Mouse (Mus musculus): ENCODE data around the gene Eaf2. TPM values are rescaled to one million over a fixed set of nuclear protein-coding genes. Genes with fewer than 3 reads are reported as not detected.

The Eaf2 gene
- polyA plus RNA-seq, 1 experiment from 2014 or later = 1.8 TPM

- WGBS = 89% methylated on average over 3 of the region's 3 CpGs
Measured at GRCm38 (mm10) chr16:36751979-36752378, 122.8 kb downstream of the Eaf2 start.

GRCm38 (mm10) chr16:36747767-36748166 lies 127.0 kb downstream of the Eaf2 start:
- Histone ChIP-seq H3K9ac (no peak overlapping the region), H3K4me2 (replicated peaks) (no peak overlapping the region), H3K27me3 (no peaks in the 10 kb centered on the region), H3K9me3 (no peaks in the 10 kb centered on the region), H3K27ac (no peak overlapping the region), H3K36me3 (no peaks in the 10 kb centered on the region), H3K4me3 (no peak overlapping the region), H3K4me1 (no peaks in the 10 kb centered on the region)
- WGBS = 80% methylated on average over 2 of the region's 2 CpGs
- no peak for ATAC-seq (ENCODE audit: insufficient number of reproducible peaks, insufficient read depth, low FRiP score, low TSS enrichment)

More at GRCm38 (mm10) chr16:36751979-36752378, 122.8 kb downstream of the Eaf2 start:
- H3K4me2 ChIP-seq (replicated peaks) = no peak overlapping the region
- no peak overlapping the region for H3K4me3 ChIP-seq
- ATAC-seq (ENCODE audit: insufficient number of reproducible peaks, insufficient read depth, low FRiP score, low TSS enrichment) = no peak
- no peaks in the 10 kb centered on the region for H3K4me1 ChIP-seq
- H3K27ac ChIP-seq = no peak overlapping the region
- no peaks in the 10 kb centered on the region for H3K27me3 ChIP-seq
- H3K9ac ChIP-seq = no peak overlapping the region
- no peaks in the 10 kb centered on the region for H3K9me3 ChIP-seq
- H3K36me3 ChIP-seq = no peaks in the 10 kb centered on the region

GRCm38 (mm10) chr16:36747068-36747467 lies 127.7 kb downstream of the Eaf2 start:
- H3K4me1 ChIP-seq = no peaks in the 10 kb centered on the region
- H3K9me3 ChIP-seq = no peaks in the 10 kb centered on the region
- H3K4me2 ChIP-seq (replicated peaks) = no peak overlapping the region
- no peak overlapping the region for H3K4me3 ChIP-seq
- H3K9ac ChIP-seq = no peak overlapping the region
- ATAC-seq (ENCODE audit: insufficient number of reproducible peaks, insufficient read depth, low FRiP score, low TSS enrichment) = no peak
- H3K27me3 ChIP-seq = no peaks in the 10 kb centered on the region
- H3K27ac ChIP-seq = no peak overlapping the region
- H3K36me3 ChIP-seq = no peaks in the 10 kb centered on the region
- 72% methylated on average over 4 of the region's 4 CpGs for WGBS

GRCm38 (mm10) chr16:36743580-36743979 lies 131.2 kb downstream of the Eaf2 start:
- no peak overlapping the region for H3K4me2 ChIP-seq (replicated peaks)
- no peaks in the 10 kb centered on the region for H3K9me3 ChIP-seq
- H3K4me3 ChIP-seq = no peak overlapping the region
- no peak for ATAC-seq (ENCODE audit: insufficient number of reproducible peaks, insufficient read depth, low FRiP score, low TSS enrichment)
- 88% methylated on average over 8 of the region's 8 CpGs for WGBS
- H3K27ac ChIP-seq = no peak overlapping the region
- no peak overlapping the region for H3K9ac ChIP-seq
- no peaks in the 10 kb centered on the region for H3K27me3 ChIP-seq
- no peaks in the 10 kb centered on the region for H3K4me1 ChIP-seq
- H3K36me3 ChIP-seq = no peaks in the 10 kb centered on the region

Small RNAs within 50 kb of the gene (microRNA-seq; reads per million reads assigned to microRNA genes)
- not detected for gene Gm22617

Other genes starting within 250 kb of the Eaf2 start
- 0.99 and 1.5 TPM in 2 replicates for gene Cd86, start 208.9 kb downstream of the Eaf2 start, polyA plus RNA-seq (2016; fragmentation: Nextera tagmentation; extraction: Ambion mirVana)
- 1.9 and 2.4 TPM in 2 replicates for gene Ildr1, start 181.0 kb downstream of the Eaf2 start, polyA plus RNA-seq (2016; fragmentation: Nextera tagmentation; extraction: Ambion mirVana)
- 4.8 and 5.0 TPM in 2 replicates for gene Slc15a2, start 90.0 kb downstream of the Eaf2 start, polyA plus RNA-seq (2016; fragmentation: Nextera tagmentation; extraction: Ambion mirVana)
- gene Iqcb1, start 46.6 kb downstream of the Eaf2 start, polyA plus RNA-seq (2016; fragmentation: Nextera tagmentation; extraction: Ambion mirVana) = 66.1 and 66.2 TPM in 2 replicates
- 94.0 and 105 TPM in 2 replicates for gene Golgb1, start 137 bp upstream of the Eaf2 start, polyA plus RNA-seq (2016; fragmentation: Nextera tagmentation; extraction: Ambion mirVana)
- 3.4 TPM in 2 replicates for gene Hcls1, start 60.0 kb upstream of the Eaf2 start, polyA plus RNA-seq (2016; fragmentation: Nextera tagmentation; extraction: Ambion mirVana)
- 0.12 and 0.24 TPM in 2 replicates for gene Fbxo40, start 115.5 kb upstream of the Eaf2 start, polyA plus RNA-seq (2016; fragmentation: Nextera tagmentation; extraction: Ambion mirVana)
- gene Polq, start 136.8 kb upstream of the Eaf2 start, polyA plus RNA-seq (2016; fragmentation: Nextera tagmentation; extraction: Ambion mirVana) = 10.2 and 11.7 TPM in 2 replicates

All from embryonic facial prominence, embryonic 12.5 days (tissue).